Comparison of ENCODE assay signal across 8 mouse cellular contexts in the genomic region with DNA sequence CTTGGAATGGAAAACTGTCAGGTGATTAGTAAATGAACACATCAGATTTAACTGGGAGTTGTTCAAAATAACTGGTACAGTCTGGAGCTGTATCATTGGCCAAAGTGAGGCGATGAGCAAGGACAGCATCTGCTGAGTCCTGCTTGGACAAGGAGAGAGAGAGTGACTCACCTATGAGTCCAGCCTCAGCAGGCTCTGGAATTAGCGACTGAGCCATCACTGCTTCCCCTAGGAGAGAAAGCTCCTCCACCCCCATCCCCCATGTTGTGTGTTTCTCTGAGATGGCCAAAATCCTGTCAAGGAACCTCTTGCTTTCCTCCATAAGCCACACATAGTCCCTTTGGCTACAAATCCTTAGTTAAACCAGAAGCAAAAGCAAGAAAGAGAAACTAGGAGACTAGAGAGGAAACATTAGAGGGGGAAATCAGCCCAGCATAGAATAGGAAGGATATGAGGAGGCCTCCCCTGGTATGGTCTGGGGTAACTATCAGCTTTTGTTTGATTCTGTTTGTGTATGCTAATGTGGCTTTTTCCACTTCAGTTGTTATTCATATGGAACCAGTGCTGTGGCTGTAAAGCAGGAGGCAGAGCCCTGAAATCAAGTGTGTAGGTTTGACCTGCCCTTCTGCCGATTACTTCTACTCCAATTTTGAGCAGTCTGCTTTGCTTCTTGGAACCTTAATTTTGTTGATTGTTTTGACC.
DNase-seq lines count a peak whose midpoint lies in the region; ATAC-seq and TF ChIP-seq lines count a peak whose summit lies in the region.

No protein-coding gene starts in this region.

- H3K4me1 ChIP-seq in heart, embryonic 10.5 days: peaks cover 27% of the 10 kb centered on the region
- peaks cover 12% of the 10 kb centered on the region for H3K4me1 ChIP-seq in midbrain, embryonic 13.5 days (replicated peaks)
- peaks cover 5% of the 10 kb centered on the region; the same call in 1 of the 2 replicates for H3K4me1 ChIP-seq in midbrain, embryonic 15.5 days

- no peak overlapping the region for H3ac ChIP-seq in myocyte (ENCODE audit: control insufficient read depth, insufficient read length)

- H3K79me2 ChIP-seq in myocyte (ENCODE audit: control insufficient read depth, insufficient read depth): no peaks in the 10 kb centered on the region

- peak overlapping the region; percentile 78; the same call in 1 of the 2 replicates for H3K27ac ChIP-seq in heart, embryonic 10.5 days
- no peak overlapping the region for H3K27ac ChIP-seq in midbrain, embryonic 13.5 days
- no peak overlapping the region for H3K27ac ChIP-seq in midbrain, embryonic 15.5 days

- H3K27me3 ChIP-seq in heart, embryonic 10.5 days (ENCODE audit: insufficient read depth, poor library complexity, severe bottlenecking): no peaks in the 10 kb centered on the region
- H3K27me3 ChIP-seq in midbrain, embryonic 13.5 days: no peaks in the 10 kb centered on the region
- H3K27me3 ChIP-seq in midbrain, embryonic 15.5 days (replicated peaks): no peaks in the 10 kb centered on the region
- no peaks in the 10 kb centered on the region for H3K27me3 ChIP-seq in myocyte (ENCODE audit: control insufficient read depth, insufficient read depth, insufficient read length)

- no peaks in the 10 kb centered on the region for H3K9me3 ChIP-seq in heart, embryonic 10.5 days
- H3K9me3 ChIP-seq in midbrain, embryonic 13.5 days: no peaks in the 10 kb centered on the region
- H3K9me3 ChIP-seq in midbrain, embryonic 15.5 days: no peaks in the 10 kb centered on the region

- H3K36me3 ChIP-seq in heart, embryonic 10.5 days: no peaks in the 10 kb centered on the region
- no peaks in the 10 kb centered on the region for H3K36me3 ChIP-seq in midbrain, embryonic 13.5 days
- no peaks in the 10 kb centered on the region for H3K36me3 ChIP-seq in midbrain, embryonic 15.5 days (replicated peaks)
- H3K36me3 ChIP-seq in myocyte (ENCODE audit: control insufficient read depth, insufficient read depth): peaks cover 4% of the 10 kb centered on the region

- peak; percentile 32; the same call in 1 of the 2 replicates for ATAC-seq in midbrain, embryonic 13.5 days
- no peak for ATAC-seq in midbrain, embryonic 15.5 days (replicated peaks)

- no peak for DNase-seq in heart, embryonic 10.5 days (ENCODE audit: low spot score)
- DNase-seq in heart, adult 9 months (ENCODE audit: low spot score in 2 of 2): no peak
- peak; percentile 81 for DNase-seq in cerebellum, adult 11-12 months
- DNase-seq in thymus, postnatal 0 days (ENCODE audit: low spot score): no peak
- no peak for DNase-seq in right cerebral cortex, postnatal 4 days

- WGBS in heart, embryonic 10.5 days: 76% methylated on average over 3 of the region's 3 CpGs
- 46% methylated on average over 3 of the region's 3 CpGs for WGBS in midbrain, embryonic 13.5 days
- WGBS in midbrain, embryonic 15.5 days: 57% methylated on average over 3 of the region's 3 CpGs

- TF ChIP-seq POLR2A in myocyte (IDR thresholded peaks at IDR 0.05; ENCODE audit: insufficient read length, low read depth): no peak

- H3K4me2 ChIP-seq in midbrain, embryonic 13.5 days (replicated peaks): no peak overlapping the region
- no peak overlapping the region for H3K4me2 ChIP-seq in midbrain, embryonic 15.5 days
- peak overlapping the region; percentile 57 for H3K4me2 ChIP-seq in myocyte (ENCODE audit: low read depth)

- H3K9ac ChIP-seq in midbrain, embryonic 13.5 days (replicated peaks): no peak overlapping the region
- H3K9ac ChIP-seq in midbrain, embryonic 15.5 days: no peak overlapping the region

- no peak overlapping the region for H3K4me3 ChIP-seq in heart, embryonic 10.5 days
- H3K4me3 ChIP-seq in midbrain, embryonic 13.5 days (replicated peaks): no peak overlapping the region
- no peak overlapping the region for H3K4me3 ChIP-seq in midbrain, embryonic 15.5 days
- H3K4me3 ChIP-seq in myocyte: no peak overlapping the region

TF ChIP-seq in myocyte, 11 proteins besides CTCF, POLR2A, EP300 and RAD21:
- TF ChIP-seq POLR2AphosphoS2 (IDR thresholded peaks at IDR 0.05; ENCODE audit: insufficient read length, low read depth) (no peak), TCF3 (IDR thresholded peaks at IDR 0.05; ENCODE audit: insufficient read length, low read depth) (no peak), CEBPB (IDR thresholded peaks at IDR 0.05; ENCODE audit: insufficient read depth, poor library complexity, severe bottlenecking) (no peak), MAX (IDR thresholded peaks at IDR 0.05; ENCODE audit: low read depth) (no peak), E2F4 (IDR thresholded peaks at IDR 0.05; ENCODE audit: insufficient read depth) (no peak), MYOG (IDR thresholded peaks at IDR 0.05; ENCODE audit: control insufficient read depth in 1 of 3, insufficient read depth in 1 of 3, insufficient read length in 2 of 3, low read depth in 2 of 3) (no peak), SRF (IDR thresholded peaks at IDR 0.05; ENCODE audit: control insufficient read depth, insufficient read length, low read depth) (no peak), TCF12 (IDR thresholded peaks at IDR 0.05; ENCODE audit: insufficient read depth, poor library complexity, severe bottlenecking) (no peak), REST (IDR thresholded peaks at IDR 0.05; ENCODE audit: insufficient read depth, insufficient read length) (no peak), MYOD1 (IDR thresholded peaks at IDR 0.05; ENCODE audit: control insufficient read depth in 1 of 3, insufficient read length in 2 of 3, low read depth in 2 of 3) (no peak), USF1 (IDR thresholded peaks at IDR 0.05; ENCODE audit: low read depth) (no peak)
